Mouse (Mus musculus) olfactory bulb, adult 2 months (tissue): ENCODE results near the gene Sgms1. TPM values are rescaled to one million over a fixed set of nuclear protein-coding genes. Genes with fewer than 3 reads are reported as not detected.

ENCODE experiments used
- H3K27ac ChIP-seq: fragments of 200-500 bp; 2 replicates; pipeline ENCODE4 v1.5.1; 2012; ENCODE audit warnings: low read depth, low read length; ENCODE audit not compliant: insufficient read depth
- H3K4me1 ChIP-seq: fragments of 200-500 bp; 2 replicates; pipeline ENCODE4 v1.6.1; 2012; ENCODE audit warnings: low read length; ENCODE audit not compliant: control insufficient read depth, insufficient read depth
- H3K4me3 ChIP-seq: fragments of 200-500 bp; 2 replicates; pipeline ENCODE4 v1.5.1; 2012; ENCODE audit warnings: mild to moderate bottlenecking, low read depth, low read length, moderate library complexity; ENCODE audit not compliant: insufficient read depth
- CTCF ChIP-seq: fragments of 200-500 bp; IDR thresholded peaks from 2 replicates; pipeline ENCODE4 v1.5.1; 2012; ENCODE audit warnings: low read depth, mild to moderate bottlenecking, low read length, moderate library complexity; ENCODE audit not compliant: insufficient read depth
- POLR2A ChIP-seq: fragments of 200-500 bp; IDR thresholded peaks from 2 replicates; pipeline ENCODE4 v1.6.1; 2012; ENCODE audit warnings: mild to moderate bottlenecking, low read depth, low read length, moderate library complexity; ENCODE audit not compliant: insufficient read depth
- WGBS: fragments of 180-500 bp; shearing (Covaris S2); methylation state at CpG from one replicate; pipeline ENCODE4 v1.1.7; 2018; 5-methylcytosine and 5-hydroxymethylcytosine counted together
- polyA plus RNA-seq: library from polyadenylated mRNA; stranded (reverse); fragments of >200 nt; gene quantifications from 2 replicates; pipeline ENCODE4 v1.2.4, GENCODE M21; 2012; ENCODE audit warnings: low replicate concordance; ENCODE audit not compliant: missing spikeins, insufficient read depth, insufficient read length

Sgms1 gene
- polyA plus RNA-seq, 1 experiment = not detected

- WGBS = 87% methylated on average over 4 of the region's 4 CpGs
- TF ChIP-seq POLR2A (no peak), CTCF (no peak)
- H3K4me1 ChIP-seq = peaks cover 13% of the 10 kb centered on the region
Observed at GRCm38 (mm10) chr19:32376054-32376453, 13.5 kb downstream of the Sgms1 start.

GRCm38 (mm10) chr19:32375473-32375985 lies 14.0 kb downstream of the Sgms1 start:
- peaks cover 13% of the 10 kb centered on the region for H3K4me1 ChIP-seq
- H3K4me3 ChIP-seq = no peak overlapping the region
- no peak overlapping the region for H3K27ac ChIP-seq
- TF ChIP-seq CTCF (no peak), POLR2A (no peak)
- WGBS = 93% methylated on average over 4 of the region's 4 CpGs

More at GRCm38 (mm10) chr19:32376054-32376453, 13.5 kb downstream of the Sgms1 start:
- Histone ChIP-seq H3K4me3 (no peak overlapping the region), H3K27ac (no peak overlapping the region)

- 97% methylated on average over 10 of the region's 10 CpGs for WGBS
- Histone ChIP-seq H3K4me3 (no peak overlapping the region), H3K4me1 (peaks cover 13% of the 10 kb centered on the region), H3K27ac (no peak overlapping the region)
- TF ChIP-seq CTCF (no peak), POLR2A (no peak)
Observed at GRCm38 (mm10) chr19:32374751-32375150, 14.8 kb downstream of the Sgms1 start.

DNA sequence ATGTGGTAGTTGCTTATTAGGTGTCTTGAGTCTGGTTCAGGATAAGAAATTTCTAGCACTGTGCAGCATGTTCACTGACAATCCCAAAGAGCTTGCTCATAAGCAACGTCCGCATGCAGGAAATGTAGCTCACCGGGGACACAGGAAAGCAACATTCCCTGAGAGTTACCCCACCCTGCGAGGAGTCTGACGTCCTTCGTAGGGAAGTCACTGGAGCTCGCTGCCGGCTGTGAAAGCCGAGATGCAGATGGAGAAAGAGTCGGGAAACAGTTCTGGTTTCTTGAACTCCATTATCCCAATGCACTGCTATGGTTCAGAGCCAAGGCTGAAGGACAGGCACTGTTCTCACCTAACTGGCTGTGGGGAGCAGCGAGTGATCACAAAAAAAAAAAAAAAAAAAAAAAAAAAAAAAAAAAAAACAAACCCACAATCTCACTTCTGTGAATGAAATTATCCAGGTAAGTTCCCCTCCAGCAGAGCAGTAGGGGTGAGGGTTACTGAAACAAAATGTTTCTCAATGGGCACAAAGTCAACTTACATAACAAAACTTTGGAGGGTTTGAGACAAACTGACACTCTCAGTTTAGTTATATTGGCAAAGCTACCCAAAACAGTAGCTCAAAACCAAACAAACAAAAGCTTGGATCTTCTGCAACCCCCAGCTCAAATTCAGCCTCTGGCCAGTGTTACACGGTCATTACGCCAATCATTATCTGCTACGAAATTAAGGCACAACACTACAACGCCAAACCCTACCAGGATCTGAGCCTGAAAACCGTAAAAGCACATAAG lies 15.5 kb downstream of the Sgms1 start:
- Histone ChIP-seq H3K4me1 (peaks cover 13% of the 10 kb centered on the region), H3K4me3 (no peak overlapping the region), H3K27ac (no peak overlapping the region)
- TF ChIP-seq POLR2A (no peak), CTCF (no peak)
- 82% methylated on average over 16 of the region's 16 CpGs for WGBS

DNA sequence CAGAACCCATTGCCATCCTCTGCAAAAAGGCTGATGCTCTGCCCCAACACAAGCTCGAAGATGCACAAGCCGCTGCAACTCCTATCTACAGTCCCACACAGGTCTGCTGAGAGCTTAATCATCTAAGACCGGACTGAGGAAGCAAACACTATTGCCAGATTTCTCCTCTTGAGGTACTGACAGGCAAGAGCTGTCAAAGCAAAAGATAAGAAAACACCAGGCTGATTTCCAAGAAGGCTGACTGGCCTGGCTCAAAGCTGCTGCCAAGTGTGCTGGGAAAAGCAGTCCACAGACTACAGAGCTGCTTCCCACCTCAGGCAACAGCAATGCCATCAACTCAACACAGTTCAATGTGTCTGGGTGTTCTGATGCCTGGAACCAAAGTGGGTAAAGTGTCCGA lies 17.1 kb downstream of the Sgms1 start:
- H3K4me3 ChIP-seq = no peak overlapping the region
- no peak for TF ChIP-seq POLR2A
- TF ChIP-seq CTCF = no peak
- peaks cover 3% of the 10 kb centered on the region; the same call in 1 of the 2 replicates for H3K4me1 ChIP-seq
- WGBS = 77% methylated on average over 4 of the region's 4 CpGs
- H3K27ac ChIP-seq = no peak overlapping the region

DNA sequence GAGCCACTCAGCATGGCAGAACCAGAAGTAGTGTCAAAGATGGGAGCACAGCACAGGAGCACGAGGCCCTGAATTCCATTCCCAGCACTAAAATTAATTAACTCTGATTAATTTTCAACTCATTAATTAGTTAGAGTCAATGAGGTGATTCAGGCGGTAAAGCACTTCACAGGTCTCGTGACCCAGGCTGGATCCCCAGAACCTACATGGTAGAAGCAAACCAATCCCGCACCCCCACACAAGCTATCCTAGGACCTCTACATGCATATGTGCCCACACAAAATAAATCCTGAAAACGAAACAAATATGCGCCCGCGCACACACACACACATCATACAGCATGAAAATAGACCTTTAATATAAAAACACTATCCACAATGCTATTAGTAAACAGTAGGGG lies 22.2 kb downstream of the Sgms1 start:
- whole genome bisulfite sequencing = 96% methylated on average over 8 of the region's 8 CpGs
- no peak for TF ChIP-seq POLR2A
- no peak for TF ChIP-seq CTCF
- no peak overlapping the region for H3K27ac ChIP-seq
- H3K4me3 ChIP-seq = no peak overlapping the region
- no peaks in the 10 kb centered on the region for H3K4me1 ChIP-seq

DNA sequence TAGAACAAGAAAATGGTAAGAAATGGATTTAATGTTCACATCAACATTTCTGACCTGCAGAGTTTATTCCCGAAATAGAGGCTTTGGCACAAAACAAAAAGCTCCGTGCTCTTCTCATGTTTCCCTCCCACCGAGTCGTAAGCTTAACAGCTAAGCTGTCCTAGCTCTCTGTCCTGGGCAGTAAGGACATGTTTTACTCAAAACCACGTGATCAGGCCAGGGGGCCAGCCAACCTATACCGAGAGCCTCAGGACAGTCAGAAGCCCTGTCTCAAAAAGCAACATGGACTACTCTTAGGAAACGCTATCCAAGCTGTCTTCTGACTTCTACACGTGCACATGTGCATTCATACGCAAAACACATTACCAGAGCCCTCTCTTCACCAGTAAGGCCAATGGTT lies 23.1 kb downstream of the Sgms1 start:
- WGBS = 84% methylated on average over 9 of the region's 9 CpGs
- H3K27ac ChIP-seq = no peak overlapping the region
- H3K4me1 ChIP-seq = no peaks in the 10 kb centered on the region
- no peak overlapping the region for H3K4me3 ChIP-seq
- no peak for TF ChIP-seq POLR2A
- TF ChIP-seq CTCF = no peak

DNA sequence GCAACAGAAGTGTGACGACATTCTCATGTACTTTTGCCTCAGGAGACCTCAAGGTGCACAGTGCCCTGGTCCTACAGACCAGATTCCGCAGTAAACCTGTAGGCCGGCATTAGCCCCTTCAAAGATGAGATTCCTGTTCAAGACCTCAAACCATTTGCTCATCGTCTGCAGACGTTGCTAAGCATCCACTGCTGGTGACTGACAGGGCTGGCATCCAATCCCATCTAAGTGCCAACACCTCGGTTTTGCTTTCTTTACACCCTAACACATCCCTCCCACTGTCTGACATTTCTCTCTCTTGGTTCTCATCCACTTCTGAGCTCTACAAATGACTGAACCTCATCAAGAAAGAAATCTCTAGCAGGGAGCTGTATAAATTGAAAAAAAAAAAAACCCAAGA lies 24.4 kb downstream of the Sgms1 start:
- Histone ChIP-seq H3K4me1 (no peaks in the 10 kb centered on the region), H3K27ac (no peak overlapping the region), H3K4me3 (no peak overlapping the region)
- TF ChIP-seq POLR2A (no peak), CTCF (no peak)
- WGBS = 91% methylated on average over 6 of the region's 6 CpGs

DNA sequence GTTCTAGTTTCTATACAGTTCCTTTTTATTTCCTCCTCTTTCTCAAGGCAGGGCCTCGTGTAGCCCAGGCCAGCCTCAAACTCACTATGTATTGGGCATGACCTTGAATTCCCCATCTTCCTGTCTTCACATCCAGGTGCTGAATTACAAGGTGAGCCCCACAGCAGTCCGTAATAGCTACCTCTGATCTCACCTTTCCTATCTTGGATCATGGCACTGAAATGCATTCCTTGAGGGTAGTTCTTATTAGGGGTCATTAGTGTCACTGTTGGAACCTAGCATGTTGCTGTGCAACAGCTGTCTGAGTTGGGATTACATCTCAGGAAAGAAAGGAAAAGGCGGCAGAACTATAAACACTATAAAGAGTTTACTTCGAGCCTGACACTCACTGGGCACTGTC lies 25.9 kb downstream of the Sgms1 start:
- H3K4me3 ChIP-seq = no peak overlapping the region
- no peak overlapping the region for H3K27ac ChIP-seq
- H3K4me1 ChIP-seq = no peaks in the 10 kb centered on the region
- no peak for TF ChIP-seq POLR2A
- no peak for TF ChIP-seq CTCF
- 93% methylated on average over 4 of the region's 4 CpGs for WGBS
